Mouse (Mus musculus): ENCODE data around the gene Lgals8.
"Not testable (repeated sequence)": the region's sequence is repeated elsewhere in the genome, so short reads cannot be mapped to it uniquely, and the experiment has no call there.

The Lgals8 gene

GRCm38 (mm10) chr13:12464844-12465243 lies at the start of gene Lgals8:
TSS of gene Lgals8 (minus strand) at chr13:12464944.
- DNase-seq (ENCODE audit: low read depth, low spot score): no peak

- DNase-seq (ENCODE audit: low read depth, low spot score): no peak
Observed at GRCm38 (mm10) chr13:12511189-12511965, 46.6 kb upstream of the Lgals8 start.

- no peak for DNase-seq (ENCODE audit: low read depth, low spot score)
Observed at GRCm38 (mm10) chr13:12510032-12510431, 45.3 kb upstream of the Lgals8 start.

- no peak for DNase-seq (ENCODE audit: low read depth, low spot score)
Observed at GRCm38 (mm10) chr13:12507426-12507825, 42.7 kb upstream of the Lgals8 start.

GRCm38 (mm10) chr13:12505359-12505758 lies 40.6 kb upstream of the Lgals8 start:
- DNase-seq (ENCODE audit: low read depth, low spot score): no peak

GRCm38 (mm10) chr13:12503238-12503751 lies 38.6 kb upstream of the Lgals8 start:
- peak; percentile 31 for DNase-seq (ENCODE audit: low read depth, low spot score)

GRCm38 (mm10) chr13:12502665-12503237 lies 38.0 kb upstream of the Lgals8 start:
- DNase-seq (ENCODE audit: low read depth, low spot score): no peak

DNA sequence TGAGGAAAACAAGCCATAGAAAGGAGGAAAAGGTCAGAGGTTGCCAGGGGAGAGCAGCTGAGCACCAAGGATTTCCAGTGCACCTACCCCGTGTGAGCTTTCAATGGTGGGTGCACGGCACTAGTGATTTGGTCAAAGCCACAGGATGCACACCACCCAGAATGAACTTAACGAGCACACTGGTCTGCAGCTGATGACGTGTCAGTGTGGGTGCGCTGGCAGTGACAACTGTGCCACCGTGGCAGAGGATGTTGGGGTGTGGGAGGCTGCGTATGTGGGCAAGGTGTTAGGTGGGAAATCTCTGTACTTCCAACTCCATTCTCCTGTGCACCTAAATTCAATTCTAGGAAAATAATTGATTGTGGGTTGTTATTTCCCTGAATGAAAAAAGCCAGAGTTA lies 34.4 kb upstream of the Lgals8 start:
- DNase-seq (ENCODE audit: low read depth, low spot score): no peak

DNA sequence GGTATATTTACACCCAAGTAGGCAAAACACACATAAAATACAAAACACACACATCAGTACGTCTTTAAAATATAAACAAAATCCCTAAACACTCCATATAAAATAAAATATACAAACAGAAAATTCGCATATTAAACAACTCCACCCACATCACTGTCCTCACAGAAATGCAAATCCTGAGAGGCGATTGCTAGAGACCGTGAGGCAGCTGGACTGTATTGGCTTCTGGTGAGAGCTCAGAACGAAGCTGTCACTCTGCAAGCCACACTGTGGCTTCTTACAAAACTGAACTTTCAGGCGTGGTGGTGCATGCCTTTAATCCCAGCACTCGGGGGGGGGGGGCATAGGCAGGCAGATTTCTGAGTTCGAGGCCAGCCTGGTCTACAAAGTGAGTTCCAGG lies 33.1 kb upstream of the Lgals8 start:
- no peak for DNase-seq (ENCODE audit: low read depth, low spot score)

- no peak for DNase-seq (ENCODE audit: low read depth, low spot score)
Observed at GRCm38 (mm10) chr13:12494750-12495149, 30.0 kb upstream of the Lgals8 start.

GRCm38 (mm10) chr13:12492515-12492914 lies 27.8 kb upstream of the Lgals8 start:
- no peak for DNase-seq (ENCODE audit: low read depth, low spot score)

GRCm38 (mm10) chr13:12485640-12486039 lies 20.9 kb upstream of the Lgals8 start:
- DNase-seq (ENCODE audit: low read depth, low spot score): peak; percentile 26

DNA sequence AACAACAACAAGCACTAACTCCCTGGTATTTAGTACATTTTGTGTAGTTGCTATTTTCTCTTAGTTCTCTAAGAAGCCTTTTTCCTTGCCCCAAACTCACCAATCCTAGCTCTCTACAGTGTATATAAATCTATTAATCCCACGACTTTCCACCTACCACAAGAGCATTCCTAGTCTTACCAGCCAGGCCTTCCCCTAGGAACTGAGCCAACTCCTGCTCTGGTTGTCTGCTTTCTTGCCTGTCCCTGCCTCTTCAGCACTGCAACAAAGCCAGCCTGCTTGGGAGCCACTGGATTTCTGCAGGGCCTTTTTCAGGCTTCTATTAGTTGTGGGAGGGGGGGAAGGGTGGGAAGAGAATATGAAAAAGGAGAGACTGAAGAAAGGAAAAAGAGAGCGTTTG lies 20.5 kb upstream of the Lgals8 start:
- no peak for DNase-seq (ENCODE audit: low read depth, low spot score)

- no peak for DNase-seq (ENCODE audit: low read depth, low spot score)
Observed at GRCm38 (mm10) chr13:12479802-12480201, 15.1 kb upstream of the Lgals8 start.

DNA sequence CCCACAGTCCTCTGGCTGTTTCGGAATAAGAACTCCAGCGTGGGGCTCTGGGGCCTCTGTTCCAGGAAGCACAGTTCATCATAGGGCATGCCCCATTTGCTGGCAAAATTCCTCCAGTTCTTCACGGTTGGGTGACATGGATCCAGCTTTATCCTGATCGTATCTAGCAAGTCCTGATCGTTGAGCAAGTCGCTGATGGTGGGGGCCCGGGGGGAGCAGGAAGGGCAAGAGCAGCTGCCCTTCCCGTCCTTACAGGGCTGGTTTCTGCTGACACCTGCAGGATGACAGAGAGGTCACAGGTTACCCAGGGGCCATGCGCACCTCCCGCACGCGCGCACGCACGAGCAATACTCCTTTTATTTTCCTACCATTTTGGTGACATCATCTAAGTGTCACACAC lies 13.6 kb upstream of the Lgals8 start:
- no peak for DNase-seq (ENCODE audit: low read depth, low spot score)

GRCm38 (mm10) chr13:12476886-12477285 lies 12.1 kb upstream of the Lgals8 start:
- no peak for DNase-seq (ENCODE audit: low read depth, low spot score)

GRCm38 (mm10) chr13:12475239-12475638 lies 10.5 kb upstream of the Lgals8 start:
- DNase-seq (ENCODE audit: low read depth, low spot score): no peak

DNA sequence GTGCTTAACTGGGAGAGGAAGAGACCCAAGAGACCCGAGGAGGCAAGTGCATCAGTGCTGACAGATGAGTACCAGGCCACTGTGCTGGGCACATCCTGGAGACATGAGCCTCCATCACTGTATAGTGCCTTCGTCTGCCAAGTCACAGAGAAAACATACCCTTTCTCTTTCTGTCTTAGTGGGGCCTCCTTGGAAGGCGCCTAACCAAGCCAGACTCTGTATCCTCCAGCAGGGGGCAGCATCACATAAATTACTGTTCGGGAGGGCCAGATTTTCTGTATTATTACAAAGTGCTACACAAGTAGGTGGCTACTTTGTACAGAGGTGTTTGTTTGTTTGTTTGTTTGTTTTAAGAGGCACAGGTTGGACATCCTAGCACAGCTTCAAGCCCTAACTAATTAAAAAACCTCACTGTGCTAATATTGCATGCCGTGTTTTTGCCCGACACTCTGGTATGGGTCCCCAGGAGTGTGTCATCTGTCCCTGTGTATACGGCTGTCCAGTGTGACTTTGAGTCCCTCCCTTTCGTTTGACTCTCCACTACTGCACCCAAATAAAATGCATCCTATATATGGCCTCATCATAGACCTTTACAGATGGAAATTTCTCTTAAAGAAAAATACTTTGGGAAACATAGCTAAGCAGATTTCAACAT lies 9.1 kb upstream of the Lgals8 start:
- peak; percentile 68 for DNase-seq (ENCODE audit: low read depth, low spot score)

GRCm38 (mm10) chr13:12468488-12468887 lies 3.7 kb upstream of the Lgals8 start:
- DNase-seq (ENCODE audit: low read depth, low spot score): no peak

- DNase-seq (ENCODE audit: low read depth, low spot score): not testable (repeated sequence)
Observed at GRCm38 (mm10) chr13:12464159-12464558, 585 bp downstream of the Lgals8 start.

- DNase-seq (ENCODE audit: low read depth, low spot score): no peak
Observed at GRCm38 (mm10) chr13:12462623-12463022, 2.1 kb downstream of the Lgals8 start.

- DNase-seq (ENCODE audit: low read depth, low spot score): peak; percentile 23
Observed at GRCm38 (mm10) chr13:12461730-12462119, 3.0 kb downstream of the Lgals8 start.
